Mouse (Mus musculus) forebrain, embryonic 10.5 days (tissue): ENCODE measurements around the gene Bspry. TPM values are rescaled to one million over a fixed set of nuclear protein-coding genes. Genes with fewer than 3 reads are reported as not detected.
A peak's percentile ranks its signal among the peaks of the same experiment; 100 is the strongest.

Experiments used
- DNase-seq: peaks from one replicate; pipeline ENCODE4 v3.0.0-alpha.2; 2017; ENCODE audit warnings: low spot score; ENCODE audit errors: extremely low spot score
- H3K27ac ChIP-seq: fragments of 300-500 bp; sonication (generic); 2 replicates; pipeline ENCODE4 v1.5.1; 2016; ENCODE audit warnings: mild to moderate bottlenecking
- H3K27me3 ChIP-seq: fragments of 300-500 bp; sonication (generic); 2 replicates; pipeline ENCODE4 v1.6.1; 2016; ENCODE audit warnings: mild to moderate bottlenecking; ENCODE audit not compliant: poor library complexity, severe bottlenecking
- H3K36me3 ChIP-seq: fragments of 300-500 bp; sonication (generic); replicated peaks from 2 replicates; pipeline ENCODE4 v1.6.1; 2016; ENCODE audit warnings: mild to moderate bottlenecking, moderate library complexity
- H3K4me1 ChIP-seq: fragments of 300-500 bp; sonication (generic); 2 replicates; pipeline ENCODE4 v1.6.1; 2016
- H3K4me3 ChIP-seq: fragments of 300-500 bp; sonication (generic); 2 replicates; pipeline ENCODE4 v1.5.1; 2016; ENCODE audit warnings: mild to moderate bottlenecking, moderate library complexity
- H3K9me3 ChIP-seq: fragments of 300-500 bp; sonication (generic); 2 replicates; pipeline ENCODE4 v1.6.1; 2016; ENCODE audit warnings: mild to moderate bottlenecking, moderate library complexity
- WGBS: fragments of 180-500 bp; shearing (Covaris S2); methylation state at CpG from one replicate; pipeline ENCODE4 v1.1.7; 2016; 5-methylcytosine and 5-hydroxymethylcytosine counted together
- polyA plus RNA-seq: library from polyadenylated mRNA; unstranded; fragments of >200 nt; fragmentation: Nextera tagmentation; extraction: Ambion mirVana; gene quantifications from 2 replicates; pipeline ENCODE4 v1.2.1, GENCODE M21; 2016

Bspry gene
- polyA plus RNA-seq, 1 experiment from 2014 or later: 1.1 TPM

GRCm38 (mm10) chr4:62520892-62521400, 41.1 kb downstream of the Bspry start:
- peaks cover 59% of the 10 kb centered on the region for H3K4me1 ChIP-seq
- H3K36me3 ChIP-seq: peaks cover 24% of the 10 kb centered on the region
- DNase-seq: no peak
- no peaks in the 10 kb centered on the region for H3K9me3 ChIP-seq
- peak overlapping the region; percentile 62; the same call in 1 of the 2 replicates for H3K4me3 ChIP-seq
- H3K27me3 ChIP-seq: no peaks in the 10 kb centered on the region
- no peak overlapping the region for H3K27ac ChIP-seq
- WGBS: 84% methylated on average over 2 of the region's 2 CpGs

- peaks cover 24% of the 10 kb centered on the region for H3K36me3 ChIP-seq
- H3K4me1 ChIP-seq: peaks cover 24% of the 10 kb centered on the region
- H3K4me3 ChIP-seq: peak within 1 kb of the TSS; percentile 90
- peak within 1 kb of the TSS; percentile 98 for H3K27ac ChIP-seq
- H3K27me3 ChIP-seq: no peaks in the 10 kb centered on the region
- H3K9me3 ChIP-seq: no peaks in the 10 kb centered on the region
- WGBS: under 1% methylated on average over 59 of the region's 59 CpGs
- peak; percentile 97 for DNase-seq
Measured at GRCm38 (mm10) chr4:62524651-62525488, 45.0 kb downstream of the Bspry start, which contains the start of the genes Pole3 and 4933430I17Rik. Gene Pole3, minus strand, starts transcription at chr4:62525068. Gene 4933430I17Rik, plus strand, starts transcription at chr4:62525369.

GRCm38 (mm10) chr4:62525489-62525811, 45.6 kb downstream of the Bspry start:
- WGBS: 1% methylated on average over 10 of the region's 10 CpGs
- H3K4me3 ChIP-seq: peak overlapping the region; percentile 90
- no peaks in the 10 kb centered on the region for H3K27me3 ChIP-seq
- peak overlapping the region; percentile 98 for H3K27ac ChIP-seq
- H3K4me1 ChIP-seq: peaks cover 18% of the 10 kb centered on the region
- DNase-seq: no peak
- peaks cover 24% of the 10 kb centered on the region for H3K36me3 ChIP-seq
- H3K9me3 ChIP-seq: no peaks in the 10 kb centered on the region

- Histone ChIP-seq H3K9me3 (no peaks in the 10 kb centered on the region), H3K27me3 (no peaks in the 10 kb centered on the region), H3K4me3 (no peak overlapping the region), H3K36me3 (peaks cover 24% of the 10 kb centered on the region), H3K27ac (no peak overlapping the region), H3K4me1 (peaks cover 13% of the 10 kb centered on the region)
- DNase-seq: no peak
- 65% methylated on average over 2 of the region's 2 CpGs for WGBS
Measured at GRCm38 (mm10) chr4:62526256-62526655, 46.4 kb downstream of the Bspry start.

GRCm38 (mm10) chr4:62527655-62528054, 47.8 kb downstream of the Bspry start:
- Histone ChIP-seq H3K27me3 (no peaks in the 10 kb centered on the region), H3K4me1 (peaks cover 13% of the 10 kb centered on the region), H3K9me3 (no peaks in the 10 kb centered on the region), H3K27ac (no peak overlapping the region), H3K36me3 (peaks cover 13% of the 10 kb centered on the region), H3K4me3 (no peak overlapping the region)
- WGBS: 88% methylated on average over 4 of the region's 4 CpGs
- DNase-seq: no peak

GRCm38 (mm10) chr4:62533729-62534128, 53.9 kb downstream of the Bspry start:
- H3K4me3 ChIP-seq: no peak overlapping the region
- WGBS: 87% methylated on average over 6 of the region's 6 CpGs
- H3K27ac ChIP-seq: no peak overlapping the region
- H3K36me3 ChIP-seq: no peaks in the 10 kb centered on the region
- no peak for DNase-seq
- no peaks in the 10 kb centered on the region for H3K27me3 ChIP-seq
- no peaks in the 10 kb centered on the region for H3K9me3 ChIP-seq
- no peaks in the 10 kb centered on the region for H3K4me1 ChIP-seq

GRCm38 (mm10) chr4:62541802-62542201, 61.9 kb downstream of the Bspry start:
- H3K4me3 ChIP-seq: no peak overlapping the region
- H3K9me3 ChIP-seq: no peaks in the 10 kb centered on the region
- H3K27ac ChIP-seq: no peak overlapping the region
- DNase-seq: no peak
- 85% methylated on average over 3 of the region's 3 CpGs for WGBS
- no peaks in the 10 kb centered on the region for H3K36me3 ChIP-seq
- H3K4me1 ChIP-seq: no peaks in the 10 kb centered on the region; the same call in 1 of the 2 replicates
- H3K27me3 ChIP-seq: no peaks in the 10 kb centered on the region

GRCm38 (mm10) chr4:62543782-62544181, 63.9 kb downstream of the Bspry start:
- no peak for DNase-seq
- Histone ChIP-seq H3K27me3 (no peaks in the 10 kb centered on the region), H3K4me1 (no peaks in the 10 kb centered on the region; the same call in 1 of the 2 replicates), H3K36me3 (no peaks in the 10 kb centered on the region), H3K9me3 (no peaks in the 10 kb centered on the region), H3K4me3 (no peak overlapping the region), H3K27ac (no peak overlapping the region)
- 90% methylated on average over 6 of the region's 6 CpGs for WGBS

GRCm38 (mm10) chr4:62544801-62545200, 64.9 kb downstream of the Bspry start:
- Histone ChIP-seq H3K36me3 (no peaks in the 10 kb centered on the region), H3K27ac (no peak overlapping the region), H3K4me1 (no peaks in the 10 kb centered on the region; the same call in 1 of the 2 replicates), H3K9me3 (no peaks in the 10 kb centered on the region), H3K4me3 (no peak overlapping the region), H3K27me3 (no peaks in the 10 kb centered on the region)
- no peak for DNase-seq

Other genes with a start within 250 kb of the Bspry start
- gene Zfp37, start 249.0 kb upstream of the Bspry start, polyA plus RNA-seq: 19.7 and 22.1 TPM in 2 replicates
- gene Slc31a2, start 217.5 kb upstream of the Bspry start, polyA plus RNA-seq: 8.6 and 10.1 TPM in 2 replicates
- 18.1 and 18.5 TPM in 2 replicates for gene Fkbp15, start 119.5 kb upstream of the Bspry start, polyA plus RNA-seq
- gene Slc31a1, start 119.3 kb upstream of the Bspry start, polyA plus RNA-seq: 54.9 and 55.1 TPM in 2 replicates
- 202 and 205 TPM in 2 replicates for gene Cdc26, start 71.4 kb upstream of the Bspry start, polyA plus RNA-seq
- 37.8 and 38.3 TPM in 2 replicates for gene Prpf4, start 71.3 kb upstream of the Bspry start, polyA plus RNA-seq
- 0.17 TPM in 1 of 2 replicates, not detected in the other for gene Rnf183, start 44.8 kb upstream of the Bspry start, polyA plus RNA-seq
- gene Wdr31, start 9.2 kb upstream of the Bspry start, polyA plus RNA-seq: 14.6 and 17.4 TPM in 2 replicates
- gene Hdhd3, start 23.4 kb downstream of the Bspry start, polyA plus RNA-seq: 10.3 and 11.2 TPM in 2 replicates
- 125 and 127 TPM in 2 replicates for gene Alad, start 39.9 kb downstream of the Bspry start, polyA plus RNA-seq
- gene Pole3, start 45.0 kb downstream of the Bspry start, polyA plus RNA-seq: 145 and 147 TPM in 2 replicates
- gene 4933430I17Rik, start 45.3 kb downstream of the Bspry start, polyA plus RNA-seq: 1.3 and 1.5 TPM in 2 replicates
- 29.8 and 36.3 TPM in 2 replicates for gene Rgs3, start 79.8 kb downstream of the Bspry start, polyA plus RNA-seq